Mouse (Mus musculus) WW6 (cell line): ENCODE measurements around the gene Angel1.
A peak's percentile ranks its signal among the peaks of the same experiment; 100 is the strongest.

Experiments used
- DNase-seq: peaks from one replicate; pipeline ENCODE4 v3.0.0-alpha.2; 2013; ENCODE audit warnings: low read depth, low spot score

Gene Angel1

GRCm38 (mm10) chr12:86702690-86703089, 23.6 kb downstream of the Angel1 start:
- DNase-seq, result no peak

- no peak for DNase-seq
These were observed 24.8 kb downstream of the Angel1 start for GRCm38 (mm10) chr12:86701491-86701890.

GRCm38 (mm10) chr12:86700927-86701310, 25.3 kb downstream of the Angel1 start:
- DNase-seq, result no peak

GRCm38 (mm10) chr12:86699965-86700926, 26.0 kb downstream of the Angel1 start:
- DNase-seq, result no peak

GRCm38 (mm10) chr12:86698537-86698936, 27.7 kb downstream of the Angel1 start:
- no peak for DNase-seq

DNA sequence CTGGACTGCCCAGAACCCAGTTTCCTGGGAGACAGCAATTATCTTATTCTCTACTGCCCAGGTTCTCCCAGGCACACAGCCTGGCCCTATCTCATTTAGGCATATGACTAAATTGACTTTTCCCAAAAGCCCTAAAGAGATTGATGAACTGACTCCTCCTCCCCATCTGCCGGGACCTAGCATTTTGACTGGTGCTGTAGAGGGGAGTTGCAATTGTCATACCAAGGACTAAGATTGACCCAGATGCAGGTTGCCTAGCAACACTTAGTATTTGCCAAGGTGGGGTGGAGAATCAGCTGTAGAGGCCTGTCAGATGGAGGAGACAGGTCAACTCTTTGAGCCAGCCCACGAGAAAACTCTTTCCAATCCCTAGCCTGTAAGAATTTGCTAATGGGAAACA, 28.3 kb downstream of the Angel1 start:
- DNase-seq, result no peak

- no peak for DNase-seq
These were observed 31.8 kb downstream of the Angel1 start for GRCm38 (mm10) chr12:86694441-86694840.

DNA sequence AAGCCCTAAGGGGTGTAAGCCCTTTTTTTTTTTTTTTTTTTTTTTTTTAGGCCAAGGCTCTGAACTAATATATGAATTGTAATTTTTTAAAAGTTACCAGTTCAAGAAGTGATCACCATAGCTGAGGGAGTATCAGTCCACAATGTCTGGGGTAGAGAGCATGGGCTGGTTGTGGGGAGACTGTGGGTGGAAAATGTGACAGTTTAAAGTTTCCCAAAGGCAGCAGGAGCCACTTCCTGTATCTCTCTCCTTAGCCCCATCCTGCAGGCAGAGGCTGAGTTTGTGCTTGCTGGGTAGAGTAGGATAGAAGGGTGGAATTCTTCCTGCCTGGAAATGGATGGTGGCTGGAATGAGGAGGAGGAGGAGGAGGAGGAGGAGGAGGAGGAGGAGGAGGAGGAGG, 32.9 kb downstream of the Angel1 start:
- no peak for DNase-seq

- no peak for DNase-seq
These were observed 33.5 kb downstream of the Angel1 start for GRCm38 (mm10) chr12:86692471-86693356.

DNA sequence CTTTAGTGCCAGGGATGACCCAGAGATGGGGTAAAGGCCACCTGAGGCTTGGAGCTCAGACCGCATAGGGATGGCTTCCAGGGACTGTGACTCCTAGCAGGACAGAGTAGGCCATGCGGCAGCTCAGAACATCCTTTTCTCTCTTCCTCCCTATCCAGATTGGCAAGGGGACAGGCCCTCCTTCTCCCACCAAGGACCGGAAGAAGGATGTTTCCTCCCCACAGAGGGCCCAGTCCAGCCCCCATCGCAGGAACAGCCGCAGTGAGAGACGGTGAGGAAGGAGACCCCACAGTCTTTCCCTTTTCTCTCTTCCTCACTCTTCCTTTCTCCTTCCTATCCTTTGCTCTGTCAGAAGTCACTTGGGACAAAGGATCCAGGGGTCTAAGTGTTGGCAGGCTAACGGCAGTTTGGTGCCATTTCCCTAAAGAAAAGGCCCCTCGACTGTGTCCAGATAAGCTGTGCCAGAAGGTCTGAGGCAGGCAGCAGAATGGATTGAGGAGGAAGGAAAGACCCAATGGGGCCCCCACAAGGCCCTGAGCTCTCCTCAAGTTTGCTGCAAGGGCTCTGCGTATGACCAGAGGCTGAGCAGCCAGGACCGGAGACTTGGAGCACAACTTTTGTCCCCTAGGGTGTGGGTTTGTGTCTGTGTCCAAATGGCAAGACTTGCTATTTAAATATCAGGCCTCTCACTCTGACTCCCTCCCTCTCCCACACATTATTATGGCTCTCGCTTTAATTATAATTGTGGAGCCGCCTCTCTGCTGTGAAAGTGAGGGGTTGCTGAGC, 35.4 kb downstream of the Angel1 start:
- no peak for DNase-seq

DNA sequence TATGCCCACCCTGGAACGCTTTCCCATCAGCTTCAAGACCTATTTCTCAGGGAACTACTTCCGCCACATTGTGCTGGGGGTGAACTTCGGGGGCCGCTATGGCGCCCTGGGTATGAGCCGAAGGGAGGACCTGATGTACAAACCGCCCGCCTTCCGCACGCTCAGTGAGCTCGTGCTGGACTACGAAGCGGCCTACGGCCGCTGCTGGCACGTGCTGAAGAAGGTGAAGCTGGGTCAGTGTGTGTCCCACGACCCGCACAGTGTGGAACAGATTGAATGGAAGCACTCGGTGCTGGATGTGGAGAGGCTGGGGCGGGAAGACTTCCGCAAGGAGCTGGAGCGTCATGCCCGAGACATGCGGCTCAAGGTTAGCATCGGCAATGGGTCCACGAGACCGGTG, 37.3 kb downstream of the Angel1 start:
- DNase-seq, result no peak

- peak; percentile 49 for DNase-seq
These were observed 38.2 kb downstream of the Angel1 start for GRCm38 (mm10) chr12:86687971-86688573.

- no peak for DNase-seq
These were observed 38.8 kb downstream of the Angel1 start for GRCm38 (mm10) chr12:86687445-86687955.

DNA sequence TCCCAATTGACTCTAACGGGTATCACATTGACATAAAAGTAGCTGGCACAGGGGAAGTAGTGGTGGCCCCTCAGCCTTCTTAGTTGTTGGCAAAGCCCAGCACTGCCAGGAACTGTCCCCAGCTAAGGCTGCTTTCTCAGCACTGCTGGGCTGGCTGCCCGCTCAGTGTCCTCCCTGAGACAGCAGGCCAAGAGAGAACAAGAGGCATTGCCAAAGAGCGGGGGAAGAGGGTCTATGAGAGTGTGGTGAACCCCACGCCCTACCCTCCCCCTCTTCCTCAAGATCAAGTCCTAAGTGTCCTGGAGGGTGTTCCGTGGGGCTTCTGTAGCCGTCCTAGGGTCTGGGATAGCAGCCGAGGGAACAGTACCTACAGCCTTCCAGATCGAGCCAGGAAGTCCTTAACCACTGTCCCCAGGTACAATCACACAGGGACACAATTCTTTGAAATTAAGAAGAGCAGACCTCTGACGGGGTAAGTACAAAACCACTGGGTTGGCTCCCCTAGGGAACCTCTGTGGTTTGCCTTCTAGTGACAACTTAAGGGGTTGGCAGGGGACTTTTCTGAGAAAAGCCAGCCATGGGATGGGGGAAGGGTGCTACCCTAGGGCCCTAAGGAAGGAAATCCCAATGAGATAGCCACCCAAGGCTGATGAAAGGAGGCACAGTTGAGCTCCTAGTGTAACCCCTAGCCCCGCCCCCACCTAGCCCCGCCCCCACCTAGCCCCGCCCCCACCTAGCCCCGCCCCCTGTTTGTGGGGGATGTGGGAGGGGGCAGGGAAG, 39.5 kb downstream of the Angel1 start:
- no peak for DNase-seq

DNA sequence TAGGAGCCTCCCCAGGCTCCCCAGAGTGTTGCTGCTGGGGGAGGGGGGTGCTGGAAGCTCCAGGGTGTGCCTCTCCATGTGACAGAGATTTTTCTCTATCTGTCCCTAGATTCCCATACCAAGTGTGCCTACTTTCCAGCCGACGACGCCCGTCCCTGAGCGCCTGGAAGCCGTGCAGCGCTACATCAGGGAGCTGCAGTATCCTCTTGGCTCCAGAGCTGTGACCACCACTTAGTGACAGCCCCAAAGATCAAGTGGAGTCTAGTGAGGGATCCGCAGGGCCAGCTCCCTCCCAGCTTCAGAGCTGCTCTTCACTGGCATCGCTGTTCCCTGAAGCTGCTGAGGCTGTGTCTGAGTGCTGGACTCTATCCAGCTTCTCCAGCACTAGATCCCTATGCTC, 41.0 kb downstream of the Angel1 start:
- DNase-seq, result no peak

DNA sequence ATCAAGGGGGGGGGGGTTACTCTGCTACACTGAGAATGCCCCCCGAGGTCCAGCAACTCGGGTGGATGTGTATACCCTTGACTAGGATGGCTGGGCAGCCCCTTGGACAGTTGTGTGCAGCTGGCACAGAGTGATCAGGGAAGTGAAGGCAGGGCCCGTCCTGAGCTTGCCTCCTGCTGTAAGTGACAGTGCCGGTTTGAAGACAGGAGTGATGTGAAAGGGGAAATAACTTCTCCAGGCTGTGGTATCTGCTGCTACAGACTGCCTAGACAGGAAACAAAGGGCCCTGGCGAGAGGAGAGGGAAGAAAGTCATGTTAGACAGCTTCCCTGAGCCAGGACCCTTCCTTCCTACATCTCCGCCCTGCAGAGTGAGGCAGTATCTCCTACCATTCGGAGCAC, 42.6 kb downstream of the Angel1 start:
- DNase-seq, result no peak

- DNase-seq, result no peak
These were observed 44.1 kb downstream of the Angel1 start for GRCm38 (mm10) chr12:86682178-86682577.

GRCm38 (mm10) chr12:86681626-86682025, 44.6 kb downstream of the Angel1 start:
- no peak for DNase-seq

DNA sequence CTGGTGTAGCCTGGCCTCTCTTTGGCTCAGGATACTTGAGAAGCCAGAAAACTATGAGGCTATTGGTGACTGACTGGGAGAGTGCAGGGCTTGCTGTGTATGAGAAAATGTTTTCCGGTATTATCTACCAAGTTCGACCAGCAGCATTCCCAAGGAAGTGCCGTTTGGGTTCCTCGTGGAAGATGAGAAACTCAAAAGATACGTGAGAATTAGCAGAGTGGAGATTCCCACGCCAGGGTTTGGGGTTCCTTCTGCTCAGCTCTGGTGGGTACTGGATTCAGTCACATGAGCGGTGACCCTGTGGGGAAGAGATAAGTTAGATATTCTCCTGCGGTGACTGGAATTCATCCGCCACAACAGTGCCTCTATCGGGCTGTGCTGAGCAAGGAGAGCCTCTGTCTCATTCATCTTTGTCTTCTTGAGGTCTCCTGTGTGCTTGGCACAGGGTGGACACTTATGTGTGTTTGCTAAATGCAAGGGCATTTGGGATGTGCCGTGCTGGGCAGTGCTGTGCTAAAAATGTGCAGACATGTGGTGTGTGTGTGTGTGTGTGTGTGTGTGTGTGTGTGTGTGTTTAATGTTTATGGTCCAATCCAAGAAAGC, 45.6 kb downstream of the Angel1 start:
- no peak for DNase-seq

DNA sequence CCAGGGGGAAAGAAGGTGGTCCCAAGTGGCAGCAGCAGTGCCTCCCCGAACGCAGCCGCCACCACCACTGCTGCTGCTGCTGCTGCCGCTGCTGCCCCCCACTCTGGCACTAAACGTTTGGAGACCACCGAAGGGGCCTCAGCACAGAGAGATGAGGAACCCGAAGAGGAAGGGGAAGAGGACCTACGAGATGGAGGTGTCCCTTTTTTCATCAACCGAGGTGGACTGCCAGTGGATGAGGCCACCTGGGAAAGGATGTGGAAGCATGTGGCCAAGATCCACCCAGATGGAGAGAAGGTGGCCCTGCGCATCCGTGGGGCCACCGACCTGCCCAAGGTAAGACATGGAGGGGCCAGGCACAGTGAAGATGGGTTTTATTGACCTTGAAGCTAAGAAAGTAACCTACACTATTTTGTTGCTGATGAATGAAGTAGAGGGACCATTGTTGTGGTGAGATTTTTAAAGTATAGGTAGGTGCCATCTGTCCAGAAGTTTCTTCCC, 46.2 kb downstream of the Angel1 start:
- no peak for DNase-seq
